Mouse (Mus musculus) forebrain, embryonic 14.5 days (tissue): Measurements from ENCODE around the gene Phyhd1. TPM values are rescaled to one million over a fixed set of nuclear protein-coding genes. Genes with fewer than 3 reads are reported as not detected.

Experiments
- ATAC-seq: fragments of 200-750 bp; cut with Nextera tagmentation; 2 replicates; pipeline ENCODE4 v1.8.0; 2017; ENCODE audit warnings: mild to moderate bottlenecking, moderate library complexity
- DNase-seq: peaks from one replicate; pipeline ENCODE4 v3.0.0-alpha.2; 2015; ENCODE audit warnings: low spot score
- H3K27ac ChIP-seq: fragments of 300-500 bp; sonication (generic); 2 replicates; pipeline ENCODE4 v1.5.1; 2014; ENCODE audit warnings: low read depth, mild to moderate bottlenecking, control low read depth, low read length, moderate library complexity
- H3K27me3 ChIP-seq: fragments of 300-500 bp; sonication (generic); replicated peaks from 2 replicates; pipeline ENCODE4 v1.6.1; 2014; ENCODE audit warnings: low read length, control low read depth, mixed read lengths; ENCODE audit not compliant: control insufficient read depth, insufficient read depth
- H3K36me3 ChIP-seq: fragments of 300-500 bp; sonication (generic); 2 replicates; pipeline ENCODE4 v1.6.1; 2014; ENCODE audit warnings: low read length, control low read depth; ENCODE audit not compliant: control insufficient read depth, insufficient read depth
- H3K4me1 ChIP-seq: fragments of 300-500 bp; sonication (generic); 2 replicates; pipeline ENCODE4 v1.6.1; 2014; ENCODE audit warnings: antibody characterized with exemption, low read length, control low read depth; ENCODE audit not compliant: control insufficient read depth, insufficient read depth
- H3K4me2 ChIP-seq: fragments of 300-500 bp; sonication (generic); 2 replicates; pipeline ENCODE4 v1.6.1; 2014; ENCODE audit warnings: mild to moderate bottlenecking, control low read depth, low read length
- H3K4me3 ChIP-seq: fragments of 300-500 bp; sonication (generic); 2 replicates; pipeline ENCODE4 v1.5.1; 2014; ENCODE audit warnings: low read depth, low read length, control low read depth
- H3K9ac ChIP-seq: fragments of 300-500 bp; sonication (generic); 2 replicates; pipeline ENCODE4 v1.6.1; 2014; ENCODE audit warnings: mild to moderate bottlenecking, low read length, control low read depth, moderate library complexity
- H3K9me3 ChIP-seq: fragments of 300-500 bp; sonication (generic); replicated peaks from 2 replicates; pipeline ENCODE4 v1.6.1; 2016; ENCODE audit warnings: low read length, control low read depth, mixed read lengths; ENCODE audit not compliant: control insufficient read depth
- WGBS: fragments of 180-500 bp; shearing (Covaris S2); extraction: QIAGEN DNeasy Blood & Tissue Kit; methylation state at CpG from one replicate; pipeline ENCODE4 v1.1.7; 2014; 5-methylcytosine and 5-hydroxymethylcytosine counted together
- polyA plus RNA-seq: library from polyadenylated mRNA; unstranded; fragments of >200 nt; fragmentation: Nextera tagmentation; extraction: Ambion mirVana; gene quantifications from 2 replicates; pipeline ENCODE4 v1.2.1, GENCODE M21; 2014

Phyhd1 gene
- polyA plus RNA-seq, 1 experiment from 2014 or later: 6.6 TPM

- no peak overlapping the region for H3K9ac ChIP-seq
- no peaks in the 10 kb centered on the region for H3K9me3 ChIP-seq
- H3K27ac ChIP-seq: no peak overlapping the region
- no peaks in the 10 kb centered on the region for H3K27me3 ChIP-seq
- H3K4me2 ChIP-seq: no peak overlapping the region
- no peak for ATAC-seq
- H3K4me1 ChIP-seq: no peaks in the 10 kb centered on the region
- no peak for DNase-seq
- H3K4me3 ChIP-seq: no peak overlapping the region
- WGBS: 91% methylated on average over 7 of the region's 7 CpGs
- H3K36me3 ChIP-seq: peaks cover 88% of the 10 kb centered on the region
Observed at GRCm38 (mm10) chr2:30323111-30323510, 57.1 kb downstream of the Phyhd1 start.

DNA sequence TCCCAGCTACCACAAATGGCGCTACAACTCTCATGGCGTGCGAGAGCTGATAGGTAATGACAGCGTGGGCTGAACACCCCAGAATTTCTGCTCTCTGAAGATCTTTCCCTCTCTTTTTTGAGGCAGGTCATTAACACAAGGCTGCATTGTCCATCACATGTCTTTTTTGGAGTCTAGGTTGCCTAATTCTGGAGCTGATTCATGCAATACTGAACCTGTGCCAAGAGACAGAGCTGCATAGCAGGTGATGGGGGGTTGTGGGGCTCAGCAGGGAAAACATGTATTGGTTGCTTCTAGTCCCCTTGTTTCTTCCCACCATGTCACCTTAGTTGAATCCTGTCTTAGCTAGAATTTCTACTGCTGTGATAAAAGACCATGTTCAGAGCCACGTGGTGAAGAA, 59.3 kb downstream of the Phyhd1 start:
- H3K9ac ChIP-seq: no peak overlapping the region
- H3K4me3 ChIP-seq: no peak overlapping the region
- H3K27ac ChIP-seq: no peak overlapping the region
- H3K36me3 ChIP-seq: peaks cover 95% of the 10 kb centered on the region
- no peak for ATAC-seq
- no peaks in the 10 kb centered on the region for H3K9me3 ChIP-seq
- DNase-seq: no peak
- no peaks in the 10 kb centered on the region for H3K4me1 ChIP-seq
- no peak overlapping the region for H3K4me2 ChIP-seq
- WGBS: 97% methylated on average over 5 of the region's 5 CpGs
- no peaks in the 10 kb centered on the region for H3K27me3 ChIP-seq

DNA sequence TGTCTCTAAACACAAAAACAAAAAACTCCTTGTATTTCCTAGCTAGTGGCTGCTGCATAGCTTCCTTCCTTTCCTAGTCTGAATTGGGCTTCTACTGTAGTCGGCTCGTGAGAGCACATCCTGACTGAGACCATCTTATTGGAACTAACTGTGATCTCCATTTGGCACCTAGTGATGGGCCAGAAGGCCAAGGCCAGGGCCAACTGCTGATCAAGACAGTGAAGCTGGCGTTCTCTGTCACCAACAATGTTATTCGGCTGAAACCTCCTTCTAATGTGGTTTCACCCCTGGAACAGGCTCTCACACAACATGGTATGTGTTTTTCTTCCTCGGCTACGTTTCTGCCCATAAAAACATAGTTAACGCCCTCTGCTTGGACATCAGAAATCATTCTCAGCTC, 61.3 kb downstream of the Phyhd1 start:
- H3K36me3 ChIP-seq: peaks cover 97% of the 10 kb centered on the region
- WGBS: 95% methylated on average over 7 of the region's 7 CpGs
- no peaks in the 10 kb centered on the region for H3K27me3 ChIP-seq
- no peak overlapping the region for H3K27ac ChIP-seq
- no peak overlapping the region for H3K4me3 ChIP-seq
- ATAC-seq (no peak), DNase-seq (no peak)
- H3K9me3 ChIP-seq: no peaks in the 10 kb centered on the region
- no peak overlapping the region for H3K9ac ChIP-seq
- H3K4me2 ChIP-seq: no peak overlapping the region
- H3K4me1 ChIP-seq: no peaks in the 10 kb centered on the region

GRCm38 (mm10) chr2:30328791-30329190, 62.8 kb downstream of the Phyhd1 start:
- H3K27ac ChIP-seq: no peak overlapping the region
- H3K36me3 ChIP-seq: peaks cover 97% of the 10 kb centered on the region
- WGBS: 95% methylated on average over 3 of the region's 3 CpGs
- no peaks in the 10 kb centered on the region for H3K27me3 ChIP-seq
- ATAC-seq: no peak
- no peaks in the 10 kb centered on the region for H3K9me3 ChIP-seq
- no peak for DNase-seq
- H3K4me1 ChIP-seq: no peaks in the 10 kb centered on the region
- no peak overlapping the region for H3K9ac ChIP-seq
- no peak overlapping the region for H3K4me3 ChIP-seq
- H3K4me2 ChIP-seq: no peak overlapping the region

Other genes with a start within 250 kb of the Phyhd1 start
- gene Wdr34, start 217.3 kb upstream of the Phyhd1 start, polyA plus RNA-seq: 51.4 and 63.1 TPM in 2 replicates
- 379 and 393 TPM in 2 replicates for gene Set, start 208.8 kb upstream of the Phyhd1 start, polyA plus RNA-seq
- 2.2 and 2.5 TPM in 2 replicates for gene Pkn3, start 188.5 kb upstream of the Phyhd1 start, polyA plus RNA-seq
- 21.6 and 24.1 TPM in 2 replicates for gene Zdhhc12, start 172.6 kb upstream of the Phyhd1 start, polyA plus RNA-seq
- 8.4 and 8.9 TPM in 2 replicates for gene Zer1, start 141.6 kb upstream of the Phyhd1 start, polyA plus RNA-seq
- 16.4 and 17.0 TPM in 2 replicates for gene Tbc1d13, start 132.5 kb upstream of the Phyhd1 start, polyA plus RNA-seq
- 12.8 and 17.4 TPM in 2 replicates for gene Endog, start 94.7 kb upstream of the Phyhd1 start, polyA plus RNA-seq
- gene Spout1, start 87.7 kb upstream of the Phyhd1 start, polyA plus RNA-seq: 59.6 and 60.7 TPM in 2 replicates
- gene Kyat1, start 60.4 kb upstream of the Phyhd1 start, polyA plus RNA-seq: 16.5 and 17.7 TPM in 2 replicates
- gene Lrrc8a, start 28.5 kb upstream of the Phyhd1 start, polyA plus RNA-seq: 61.8 and 66.8 TPM in 2 replicates
- gene Gm28035, start 25.6 kb upstream of the Phyhd1 start, polyA plus RNA-seq: 0.34 and 0.56 TPM in 2 replicates
- not detected in 2 replicates for gene Gm28038, start 14.8 kb downstream of the Phyhd1 start, polyA plus RNA-seq
- gene Dolk, start 20.1 kb downstream of the Phyhd1 start, polyA plus RNA-seq: 30.2 and 35.4 TPM in 2 replicates
- gene Nup188, start 20.2 kb downstream of the Phyhd1 start, polyA plus RNA-seq: 25.6 and 30.3 TPM in 2 replicates
- 106 and 123 TPM in 2 replicates for gene Sh3glb2, start 93.1 kb downstream of the Phyhd1 start, polyA plus RNA-seq
- gene Miga2, start 98.0 kb downstream of the Phyhd1 start, polyA plus RNA-seq: 18.7 and 23.7 TPM in 2 replicates
- gene Dolpp1, start 126.1 kb downstream of the Phyhd1 start, polyA plus RNA-seq: 48.1 and 57.8 TPM in 2 replicates
- 26.8 and 31.9 TPM in 2 replicates for gene Crat, start 149.6 kb downstream of the Phyhd1 start, polyA plus RNA-seq
- gene Ptpa, start 149.8 kb downstream of the Phyhd1 start, polyA plus RNA-seq: 66.6 and 88.4 TPM in 2 replicates
- gene Ier5l, start 208.0 kb downstream of the Phyhd1 start, polyA plus RNA-seq: 3.0 and 3.6 TPM in 2 replicates